Mouse (Mus musculus) liver, postnatal 0 days (tissue): ENCODE measurements around the gene Erh.

ENCODE experiments used
- CTCF ChIP-seq: sonication (generic); IDR thresholded peaks from 2 replicates; pipeline ENCODE4 v1.5.1; 2016; ENCODE audit warnings: antibody characterized with exemption, low read depth
- EP300 ChIP-seq: IDR thresholded peaks from 2 replicates; pipeline ENCODE4 v1.6.1; 2016; ENCODE audit warnings: antibody characterized with exemption, low read depth, mild to moderate bottlenecking

DNA sequence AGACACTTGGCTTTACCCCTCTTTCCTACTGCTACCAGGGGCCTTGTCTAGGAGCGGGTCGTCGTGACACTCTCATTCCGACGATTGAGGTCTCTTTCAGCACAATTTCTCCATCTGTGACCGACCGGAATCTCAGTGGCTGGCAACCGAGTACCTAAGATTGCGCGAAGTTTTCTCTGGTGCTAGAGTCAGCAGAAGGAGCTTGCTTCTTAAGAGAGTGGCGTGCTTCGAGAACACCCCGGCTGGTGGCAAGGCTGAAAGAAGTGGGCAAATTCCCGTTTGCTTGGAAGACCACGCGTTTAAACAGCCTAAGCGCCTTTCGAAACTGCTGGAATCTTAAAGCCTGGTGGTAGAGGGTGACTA, 346 bp upstream of the Erh start:
- no peak for TF ChIP-seq CTCF
- no peak for TF ChIP-seq EP300
